Mouse (Mus musculus) gonadal fat pad, adult 2 months (tissue): ENCODE results near the gene Fbxo17. TPM values are rescaled to one million over a fixed set of nuclear protein-coding genes. Genes with fewer than 3 reads are reported as not detected.

Experiments
- DNase-seq: peaks from one replicate; pipeline ENCODE4 v3.0.0-alpha.2; 2012; ENCODE audit warnings: low read depth
- polyA plus RNA-seq: library from polyadenylated mRNA; depleted of rRNA; stranded (reverse); fragments of >200 nt; gene quantifications from 2 replicates; pipeline ENCODE4 v1.2.3, GENCODE M21; 2012

The Fbxo17 gene
- polyA plus RNA-seq, 1 experiment, result 1.5 TPM

DNA sequence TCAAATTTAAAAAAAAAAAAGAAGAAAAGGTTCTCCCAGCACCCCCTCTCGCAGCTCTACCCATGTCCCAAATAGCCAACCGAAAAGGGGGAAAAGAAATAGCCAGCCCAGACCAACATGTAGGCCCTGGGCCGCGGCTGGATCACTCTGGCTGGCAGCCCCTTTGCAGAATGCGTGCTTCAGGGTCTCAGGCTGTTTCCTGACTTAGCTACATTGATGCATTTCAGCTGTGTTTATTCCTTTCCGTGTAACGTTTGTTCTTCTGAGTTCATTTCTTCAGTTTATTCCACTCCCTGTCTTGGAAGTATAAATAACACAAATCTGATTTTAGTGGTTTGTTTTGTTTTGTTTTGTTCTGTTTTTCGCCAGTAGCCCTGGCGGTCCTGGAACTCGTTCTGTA, 1.1 kb downstream of the Fbxo17 start:
- DNase-seq, result no peak

DNA sequence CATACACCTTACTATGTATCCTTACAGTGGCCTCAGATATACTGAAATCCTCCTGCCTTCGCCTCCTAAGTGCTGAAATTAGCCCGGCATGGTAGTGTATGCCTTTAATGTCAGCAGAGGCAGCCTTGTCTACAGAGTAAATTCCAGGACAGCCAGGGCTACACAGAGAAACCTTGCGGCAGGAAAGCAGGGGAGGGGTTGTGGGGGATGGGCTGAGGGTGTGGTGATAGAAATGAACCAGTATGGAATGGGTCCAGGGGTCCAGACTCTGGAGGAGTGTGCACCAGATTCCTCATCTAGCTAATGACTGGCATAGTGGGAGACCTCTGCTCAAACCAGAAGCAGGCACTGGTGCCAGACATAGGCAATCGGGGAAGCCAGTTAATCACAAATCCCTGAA, 2.6 kb downstream of the Fbxo17 start:
- no peak for DNase-seq

DNA sequence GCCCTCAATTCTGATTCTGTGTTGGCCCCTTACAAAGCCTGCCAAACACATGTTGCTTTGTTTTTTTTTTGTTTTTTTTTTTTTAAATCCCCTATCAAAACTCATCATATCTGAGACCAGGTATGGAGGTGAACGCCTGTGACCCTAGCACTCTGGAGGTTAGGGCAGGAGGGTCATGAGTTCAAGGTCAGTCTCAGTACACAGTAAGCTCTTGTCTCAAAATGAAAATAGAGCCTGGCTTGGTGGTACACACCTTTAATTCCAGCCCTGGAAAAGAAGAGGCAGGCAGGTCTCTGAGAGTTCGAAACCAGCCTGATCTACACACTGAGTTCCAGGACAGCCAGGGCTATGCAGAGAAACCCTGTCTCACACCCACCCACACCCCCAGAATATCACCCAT, 3.0 kb downstream of the Fbxo17 start:
- DNase-seq, result no peak

DNA sequence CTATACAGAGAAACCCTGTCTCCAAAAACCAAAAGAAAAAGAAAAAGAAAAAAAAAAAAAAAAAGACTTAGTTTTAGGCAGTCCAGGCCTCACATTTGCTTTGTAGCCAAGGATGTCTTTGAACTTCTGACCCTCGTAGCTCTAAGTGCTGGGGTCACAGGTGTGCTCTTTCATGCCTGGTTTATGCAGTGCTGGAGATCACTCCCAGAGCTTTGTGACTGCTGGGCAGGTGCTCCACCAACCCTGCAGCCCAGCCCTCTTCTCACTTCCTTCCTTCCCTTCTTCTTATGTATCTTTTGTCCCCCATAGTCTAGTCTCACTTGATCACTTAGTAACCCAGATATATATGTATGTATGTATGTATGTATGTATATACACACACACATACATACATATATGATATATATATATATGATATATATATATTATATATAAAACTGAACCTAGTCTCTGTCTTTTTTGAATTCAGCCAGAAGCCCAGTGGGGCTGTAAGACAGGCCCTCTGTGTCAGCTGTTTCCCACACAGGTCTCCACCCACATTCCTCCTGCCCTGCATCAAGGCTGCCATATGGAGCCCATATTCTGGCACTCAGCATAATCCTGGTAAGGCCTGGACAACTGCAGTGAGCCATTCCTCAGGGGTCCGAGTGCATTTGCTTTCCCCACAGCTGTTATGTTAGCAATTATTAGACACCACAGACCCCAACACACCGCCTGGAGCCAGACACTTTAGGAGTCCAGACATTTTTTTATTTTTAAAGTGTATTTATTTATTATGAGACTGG, 4.3 kb downstream of the Fbxo17 start:
- DNase-seq, result no peak

DNA sequence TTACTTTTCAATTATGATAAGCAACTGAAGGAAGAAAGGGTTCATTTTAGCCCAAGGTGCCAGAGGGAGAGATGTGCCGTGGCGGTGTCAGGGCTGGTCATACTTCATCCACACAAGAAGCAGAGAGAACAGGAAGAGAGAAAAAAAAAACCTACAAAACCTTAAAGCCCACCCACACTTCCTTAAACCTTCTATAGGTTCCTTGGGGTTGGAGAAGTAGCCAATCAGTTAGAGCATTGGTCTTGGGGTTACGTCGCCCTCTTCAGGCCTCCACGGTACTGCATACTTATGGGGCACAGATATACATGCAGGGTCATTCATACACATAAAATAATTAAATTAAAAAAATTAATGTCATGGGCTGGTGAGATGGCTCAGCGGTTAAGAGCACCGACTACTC, 5.5 kb downstream of the Fbxo17 start:
- no peak for DNase-seq

DNA sequence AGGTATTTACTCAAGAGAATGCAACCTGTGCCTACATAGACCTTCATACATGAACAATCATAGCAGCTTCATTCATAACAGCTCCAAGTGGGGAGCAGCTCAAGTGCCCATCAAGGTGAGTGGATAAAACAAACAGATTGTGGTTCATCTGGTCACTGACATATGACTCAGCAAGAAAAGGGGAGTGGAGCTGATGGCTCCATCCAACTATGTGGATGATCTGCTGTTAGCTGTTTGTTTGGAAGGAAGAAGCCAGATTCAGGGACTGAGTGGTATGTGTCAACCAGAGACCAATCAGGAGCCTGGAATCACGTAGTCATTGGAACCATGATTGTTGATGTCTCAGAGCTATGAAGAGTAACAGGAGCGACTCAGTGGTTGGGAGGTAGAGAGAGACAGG, 8.0 kb downstream of the Fbxo17 start:
- no peak for DNase-seq

DNA sequence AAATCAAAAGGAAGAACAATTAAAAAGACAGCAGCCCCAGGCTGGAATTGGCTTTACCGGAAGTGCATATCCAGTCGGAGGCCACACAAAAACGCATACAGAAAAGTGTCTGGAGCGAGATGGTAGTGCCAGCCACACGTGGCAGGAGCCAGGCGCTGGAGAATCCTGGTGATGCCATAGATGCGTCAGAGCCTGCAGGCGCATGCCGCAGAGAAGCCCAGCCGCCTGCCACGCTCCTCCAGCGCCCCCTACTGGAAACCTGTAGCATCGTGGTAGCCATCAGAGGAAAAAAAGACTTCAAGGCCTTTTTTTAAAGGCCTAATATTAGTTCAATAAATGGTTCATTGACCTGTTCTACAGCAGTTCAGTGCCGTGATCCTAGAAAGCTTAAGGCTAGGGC, 10.0 kb downstream of the Fbxo17 start:
- DNase-seq, result no peak

DNA sequence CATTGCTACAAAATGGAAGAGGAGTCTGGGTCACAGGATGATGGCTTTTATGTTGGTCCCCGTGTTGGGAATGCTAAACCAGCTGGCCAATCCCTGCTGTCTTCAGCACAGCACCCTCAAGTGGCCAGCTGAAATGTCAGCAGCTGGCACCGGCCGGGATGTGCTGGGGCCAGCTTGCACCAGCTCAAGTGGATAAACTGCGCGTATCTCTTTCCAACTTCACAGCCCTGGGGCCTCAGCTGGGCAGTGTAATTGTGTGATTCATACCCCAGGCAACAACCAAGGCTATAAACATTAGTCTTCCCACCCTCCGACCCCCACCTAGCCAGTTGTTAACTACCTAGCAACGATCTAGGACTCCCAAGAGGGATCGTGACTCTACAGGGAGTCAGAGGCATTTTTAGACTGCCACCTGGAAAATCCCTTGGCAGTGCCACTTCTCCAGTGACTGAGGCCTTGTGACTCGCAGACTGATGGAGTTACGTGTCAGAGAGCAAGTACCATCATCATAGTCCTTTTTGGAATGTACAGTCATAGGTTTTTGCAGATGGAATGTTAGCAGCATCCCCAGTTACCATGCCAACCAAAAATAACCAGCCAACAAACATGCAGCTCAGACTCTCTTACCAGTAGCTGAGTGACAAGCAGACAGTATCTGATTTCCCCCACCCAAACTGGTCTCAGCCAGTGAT, 11.2 kb downstream of the Fbxo17 start:
- no peak for DNase-seq

DNA sequence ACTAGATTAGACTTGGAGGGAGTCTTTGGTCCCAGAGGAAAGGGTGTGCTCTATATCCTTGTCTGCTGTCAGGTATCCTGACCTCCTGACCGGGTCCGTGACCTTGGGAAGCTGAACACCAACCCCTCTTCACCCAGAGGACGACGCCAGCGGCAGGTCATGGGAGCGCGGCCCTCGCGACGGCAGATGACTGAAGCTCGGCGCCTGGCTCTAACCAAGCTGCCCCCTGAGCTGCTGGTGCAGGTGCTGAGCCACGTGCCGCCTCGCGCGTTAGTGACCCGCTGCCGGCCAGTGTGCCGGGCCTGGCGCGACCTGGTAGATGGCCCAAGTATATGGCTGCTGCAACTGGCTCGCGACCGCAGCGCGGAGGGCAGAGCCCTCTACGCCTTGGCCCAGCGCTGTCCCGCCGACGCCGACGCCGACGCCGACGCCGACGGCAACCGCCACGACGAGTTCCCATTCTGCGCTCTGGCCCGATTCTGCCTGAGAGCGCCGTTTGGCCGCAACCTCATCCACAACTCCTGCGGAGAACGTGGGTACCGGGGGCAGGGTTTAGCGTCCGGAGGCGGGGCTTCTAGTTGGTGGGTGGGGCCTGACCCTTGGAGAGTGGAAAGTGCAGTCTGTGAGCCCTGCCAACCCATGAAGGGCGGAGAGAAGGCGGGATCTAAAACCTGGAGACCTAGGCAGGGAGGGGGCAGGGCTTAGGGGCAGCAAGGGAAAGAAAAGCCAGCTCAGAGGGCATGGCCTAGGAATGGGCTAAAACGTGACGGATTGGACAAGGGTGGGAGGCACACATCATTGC, 15.9 kb downstream of the Fbxo17 start:
- peak; percentile 44 for DNase-seq

DNA sequence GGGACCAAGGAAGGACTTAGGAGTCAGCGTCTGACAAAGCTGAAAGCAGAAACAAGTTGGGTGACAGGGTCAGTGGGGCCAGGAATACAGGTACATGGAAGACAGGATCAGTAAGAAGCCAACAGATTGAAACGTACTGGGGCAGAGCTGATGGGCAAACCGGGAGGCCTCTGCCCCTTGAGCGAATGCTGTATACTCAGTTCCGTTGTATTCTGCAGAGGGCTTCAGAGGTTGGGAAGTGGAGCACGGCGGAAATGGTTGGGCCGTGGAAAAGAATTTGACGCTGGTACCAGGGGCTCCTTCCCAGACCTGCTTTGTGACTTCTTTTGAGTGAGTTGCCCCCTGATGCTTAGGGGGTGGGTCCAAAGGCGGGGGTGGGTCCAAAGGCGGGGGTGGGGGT, 16.6 kb downstream of the Fbxo17 start:
- no peak for DNase-seq

DNA sequence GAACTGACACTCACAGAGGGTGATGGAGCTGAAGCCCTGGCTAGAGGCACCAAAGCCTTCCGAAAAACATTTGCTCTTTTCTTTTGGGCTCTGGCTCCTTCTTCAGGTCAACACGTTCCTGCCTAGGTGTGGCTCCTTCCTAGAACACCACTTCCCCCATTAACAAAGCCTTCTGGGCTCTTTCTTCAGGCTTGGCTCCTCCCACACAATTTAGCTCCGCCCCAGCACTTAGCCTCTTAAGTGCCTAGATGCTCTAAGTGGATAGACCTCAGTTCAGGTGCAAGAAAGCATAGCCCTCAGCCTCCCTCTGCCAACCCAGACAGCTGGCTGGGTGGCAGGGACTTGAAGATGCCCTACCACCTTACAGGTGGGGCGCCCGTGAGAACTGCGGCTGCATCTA, 19.1 kb downstream of the Fbxo17 start:
- DNase-seq, result no peak

DNA sequence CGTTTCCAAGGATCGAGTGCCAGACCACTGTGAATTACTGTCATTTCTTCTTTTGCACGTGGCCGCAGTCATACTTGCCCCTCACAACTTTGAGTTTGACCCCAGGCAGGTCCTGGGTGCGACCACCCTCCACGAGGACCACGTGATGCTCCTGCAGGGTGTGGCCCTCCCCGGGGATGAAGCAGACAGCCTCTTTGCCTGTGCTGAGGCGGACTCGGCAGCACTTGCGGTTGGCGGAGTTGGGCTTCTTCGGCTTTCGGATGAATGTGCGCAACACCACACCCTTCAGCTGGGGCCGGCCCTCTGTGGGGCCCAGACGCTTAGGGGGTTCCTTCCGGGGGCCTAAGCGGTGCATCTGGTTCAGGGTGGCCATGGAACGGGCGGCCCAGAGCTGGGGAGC, 23.2 kb downstream of the Fbxo17 start:
- DNase-seq, result no peak

DNA sequence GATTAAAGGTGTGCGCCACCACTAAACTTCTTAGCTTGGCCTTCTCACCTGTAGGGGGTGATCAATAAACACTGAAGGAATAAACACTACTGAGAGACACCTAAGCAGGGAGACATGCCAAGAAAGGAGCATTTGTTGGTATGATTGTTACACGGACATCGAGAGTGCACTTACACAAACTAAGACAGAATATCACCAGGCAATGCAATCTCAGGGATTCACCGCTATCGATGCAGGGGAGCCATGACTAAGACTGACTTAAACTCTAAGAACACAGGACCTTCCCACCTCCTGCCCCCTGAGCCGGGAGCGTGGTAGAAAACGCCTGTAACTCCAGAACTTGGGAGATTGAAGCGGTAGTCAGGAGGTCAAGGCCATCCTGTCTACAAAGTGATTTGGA, 24.3 kb downstream of the Fbxo17 start:
- DNase-seq, result no peak

DNA sequence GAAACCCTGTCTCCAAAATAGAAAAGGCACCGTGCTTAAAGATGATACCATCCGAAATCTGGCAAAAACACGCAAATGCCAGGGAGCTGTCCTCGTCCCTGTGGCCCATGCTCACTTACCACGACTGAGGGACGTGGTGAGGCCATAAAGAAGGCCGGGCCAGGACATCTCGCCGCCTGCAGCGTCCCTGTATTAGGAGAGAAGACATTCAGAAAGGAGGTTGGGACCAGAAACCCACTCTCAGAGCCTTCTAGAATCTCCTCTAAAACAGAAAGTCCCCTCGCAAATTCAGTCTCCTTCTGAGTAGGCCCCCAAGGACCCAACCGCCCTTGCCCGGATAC, 24.7 kb downstream of the Fbxo17 start:
- DNase-seq, result no peak

DNA sequence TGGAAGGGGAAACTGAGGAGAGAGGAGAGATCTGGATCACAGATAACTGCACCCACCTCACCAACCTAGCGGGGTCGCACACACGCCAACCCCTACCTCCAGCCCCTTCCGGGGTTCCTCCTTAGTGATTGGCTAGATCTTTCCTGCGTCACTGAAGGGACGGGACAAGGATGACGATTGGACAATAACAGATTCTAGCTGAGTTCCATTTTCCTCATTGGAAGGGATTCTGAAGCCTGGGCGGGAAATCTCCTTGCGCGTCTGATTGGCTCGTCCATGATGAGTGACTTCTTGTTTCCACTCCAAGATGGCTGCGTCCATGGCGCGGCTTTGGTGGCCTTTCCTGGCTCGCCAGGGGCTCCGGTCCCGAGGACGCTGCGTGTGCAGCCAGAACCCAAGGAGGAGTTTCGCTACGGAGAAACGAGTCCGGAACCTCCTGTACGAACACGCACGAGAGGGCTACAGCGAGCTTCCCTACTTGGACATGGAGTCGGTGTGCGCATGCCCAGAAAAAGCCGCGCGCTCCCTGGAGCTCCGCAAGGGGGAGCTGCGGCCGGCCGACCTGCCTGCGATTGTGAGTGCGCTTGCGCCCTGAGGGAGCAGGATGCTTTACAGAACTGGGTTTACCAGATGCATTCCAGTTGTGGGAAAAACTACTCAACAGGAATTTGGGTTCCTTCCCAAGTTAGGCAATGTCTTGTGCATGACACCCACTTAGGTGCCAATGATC, 25.3 kb downstream of the Fbxo17 start, which contains the start of the genes Mrps12 and Sars2:
Gene Mrps12 (minus strand): TSS at position 112 of the 730 bp plus-strand sequence.
Gene Sars2 (plus strand): TSS at position 284 of the 730 bp plus-strand sequence.
- DNase-seq, result peak; percentile 96

DNA sequence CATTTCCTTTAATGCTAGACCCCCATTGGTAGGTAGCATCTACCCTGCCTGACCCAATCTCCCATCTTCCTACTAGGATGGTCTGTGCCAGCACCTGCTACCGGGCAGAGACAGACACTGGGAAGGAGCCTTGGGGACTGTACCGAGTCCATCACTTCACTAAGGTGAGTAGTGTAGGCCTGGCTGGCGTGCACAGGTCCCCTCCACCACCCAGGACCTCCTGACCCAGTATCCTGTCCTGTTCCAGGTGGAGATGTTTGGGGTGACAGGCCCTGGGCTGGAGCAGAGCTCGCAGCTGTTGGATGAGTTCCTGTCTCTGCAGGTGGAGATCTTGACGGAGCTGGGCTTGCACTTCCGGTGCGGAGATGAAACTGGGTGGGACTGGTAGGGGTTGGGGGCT, 33.3 kb downstream of the Fbxo17 start:
- DNase-seq, result no peak

DNA sequence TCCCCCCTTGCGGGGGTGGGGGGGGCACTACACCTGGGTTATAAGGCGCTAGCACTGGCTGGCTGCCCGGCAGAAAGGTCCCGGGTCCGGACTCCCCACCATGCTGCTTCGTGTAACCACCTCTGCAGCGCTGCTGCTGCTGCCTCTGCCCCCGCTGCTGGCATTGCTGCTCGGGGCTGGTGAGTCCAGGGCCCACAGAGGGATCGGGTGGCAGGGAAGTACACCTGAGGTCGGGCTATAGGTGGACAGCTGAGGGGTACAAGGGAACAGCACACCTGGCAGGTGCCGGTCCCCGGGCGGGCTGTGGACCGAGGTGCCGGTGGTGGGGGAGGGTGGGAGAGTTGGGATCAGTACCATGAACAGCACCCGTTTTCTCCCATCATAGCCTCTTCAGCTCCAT, 39.5 kb downstream of the Fbxo17 start, which contains the start of gene Ccer2:
Gene Ccer2 (plus strand): TSS at position 96 of the 400 bp plus-strand sequence.
- no peak for DNase-seq

DNA sequence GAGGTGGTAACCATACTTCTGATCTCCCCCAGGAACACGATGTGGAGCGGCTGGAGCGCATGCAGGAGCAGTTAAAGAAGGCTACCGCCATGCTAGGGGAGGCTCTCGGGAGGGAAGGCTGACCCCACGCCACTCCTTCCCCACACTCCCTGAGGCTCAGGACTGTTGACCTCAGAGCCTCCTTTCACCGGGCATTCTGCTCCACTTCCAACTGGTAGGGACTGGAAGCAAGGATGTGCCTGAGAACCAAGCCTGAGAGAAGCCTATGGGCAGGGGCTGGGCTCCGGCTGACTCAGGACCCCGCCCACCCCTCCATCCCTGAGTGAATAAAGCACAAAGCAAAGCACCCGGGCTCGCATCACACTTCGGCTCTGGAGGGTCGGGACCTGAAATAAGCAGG, 42.0 kb downstream of the Fbxo17 start:
- DNase-seq, result no peak

DNA sequence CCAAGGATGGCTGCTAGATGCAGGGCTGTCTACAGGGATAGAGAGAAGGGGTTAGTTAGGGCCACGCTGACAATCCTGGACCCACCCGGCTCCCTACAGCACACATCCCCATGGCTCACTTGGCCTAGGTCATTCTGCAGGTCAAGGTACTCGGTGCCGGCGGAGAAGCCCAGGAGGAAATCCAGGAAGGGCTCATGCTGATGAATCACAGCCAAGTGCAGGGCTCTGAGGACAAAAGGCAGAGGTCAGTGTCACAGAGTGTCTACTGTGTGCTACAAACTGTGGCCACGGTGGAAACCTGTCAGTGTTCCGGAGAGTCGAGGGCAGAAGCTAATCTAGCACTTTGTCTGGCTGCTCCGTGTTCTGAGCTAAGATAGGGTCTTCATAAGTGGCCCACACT, 45.3 kb downstream of the Fbxo17 start:
- DNase-seq, result no peak

DNA sequence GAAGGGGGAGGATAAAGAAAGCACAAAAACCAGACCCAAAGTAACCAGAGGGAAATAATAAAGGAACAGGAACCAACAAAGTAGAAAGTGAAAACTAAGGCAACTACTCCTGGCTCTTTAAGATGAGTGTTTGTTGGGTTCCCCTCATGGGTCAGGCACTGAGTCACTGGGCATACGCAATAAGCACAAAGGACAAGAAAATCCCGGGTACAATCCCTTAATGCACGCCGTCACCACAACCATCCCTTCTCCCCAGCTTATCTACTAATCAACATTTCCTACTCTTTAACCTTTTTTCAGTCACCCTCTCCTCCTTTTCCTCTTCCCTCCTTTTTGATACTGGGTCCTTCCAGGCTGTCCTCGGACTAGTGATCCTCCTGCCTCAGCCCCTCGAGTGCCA, 48.6 kb downstream of the Fbxo17 start:
- DNase-seq, result no peak

DNA sequence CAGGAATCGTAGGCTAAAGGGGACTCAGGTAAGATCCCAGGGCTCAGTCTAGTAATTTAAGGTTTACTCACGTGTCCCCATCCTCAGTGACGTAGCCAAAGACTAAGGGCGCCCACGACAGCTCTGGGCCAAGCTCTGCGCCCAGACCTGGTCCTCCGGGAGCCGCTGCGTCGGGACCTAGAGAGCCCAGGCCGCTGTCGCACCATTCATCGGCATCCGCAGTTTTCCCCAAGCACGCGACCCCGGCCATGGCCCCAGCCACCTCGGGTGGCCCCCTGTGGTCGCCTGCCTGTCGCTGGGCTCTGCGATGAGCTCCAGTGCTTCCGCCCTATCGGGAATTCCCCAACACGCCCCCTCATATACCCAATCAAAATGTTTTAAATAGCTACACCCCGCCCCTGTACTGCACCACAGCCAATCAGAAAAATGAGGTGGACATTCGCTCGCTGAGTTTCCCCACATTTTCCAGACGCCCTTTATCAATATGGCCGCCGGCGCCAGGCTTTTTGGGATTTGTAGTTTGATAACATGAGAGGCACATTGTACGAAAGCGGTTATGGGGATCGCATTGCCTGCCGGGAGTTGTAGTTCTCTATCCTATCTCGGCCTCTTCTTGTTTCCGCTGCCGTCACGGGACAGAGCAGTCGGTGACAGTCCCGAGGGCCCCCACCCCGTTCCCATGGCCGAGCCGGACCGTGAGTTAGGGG, 49.7 kb downstream of the Fbxo17 start, which contains the start of gene Sirt2:
Gene Sirt2 (plus strand): TSS at position 563 of the 707 bp plus-strand sequence.
- peak; percentile 98 for DNase-seq
